Mouse (Mus musculus) forelimb bud, embryonic 11.5 days (tissue): Measurements from ENCODE around the gene Dmrta1.
"Not testable (repeated sequence)": the region's sequence is repeated elsewhere in the genome, so short reads cannot be mapped to it uniquely, and the experiment has no call there.

ENCODE experiments used
- DNase-seq: peaks from one replicate; pipeline ENCODE4 v3.0.0-alpha.2; 2012; ENCODE audit warnings: low read depth, low spot score

The Dmrta1 gene

DNA sequence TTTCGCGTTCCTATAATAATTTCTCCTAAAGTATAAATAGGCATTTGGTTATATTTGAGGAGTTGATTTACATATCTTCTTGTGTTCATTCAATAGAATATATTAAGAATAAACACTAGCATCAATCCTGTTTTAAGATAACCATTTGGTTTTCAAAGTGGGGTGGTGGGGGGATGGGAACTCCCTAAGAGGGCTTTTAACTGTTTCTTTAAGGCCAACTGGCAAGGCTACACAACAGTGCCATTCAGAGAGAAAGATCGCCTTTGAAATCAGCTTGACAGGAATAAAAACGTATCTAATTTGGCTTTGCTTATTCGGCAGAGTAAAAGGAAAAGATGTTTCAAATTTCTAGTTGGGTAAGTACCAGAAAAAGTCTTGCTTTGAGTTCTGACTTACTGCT lies at the start of gene Dmrta1:
Gene Dmrta1 (plus strand): TSS at position 242 of the 400 bp plus-strand sequence.
- DNase-seq = no peak

- no peak for DNase-seq
Measured at GRCm38 (mm10) chr4:89630374-89631079, 48.7 kb upstream of the Dmrta1 start.

DNA sequence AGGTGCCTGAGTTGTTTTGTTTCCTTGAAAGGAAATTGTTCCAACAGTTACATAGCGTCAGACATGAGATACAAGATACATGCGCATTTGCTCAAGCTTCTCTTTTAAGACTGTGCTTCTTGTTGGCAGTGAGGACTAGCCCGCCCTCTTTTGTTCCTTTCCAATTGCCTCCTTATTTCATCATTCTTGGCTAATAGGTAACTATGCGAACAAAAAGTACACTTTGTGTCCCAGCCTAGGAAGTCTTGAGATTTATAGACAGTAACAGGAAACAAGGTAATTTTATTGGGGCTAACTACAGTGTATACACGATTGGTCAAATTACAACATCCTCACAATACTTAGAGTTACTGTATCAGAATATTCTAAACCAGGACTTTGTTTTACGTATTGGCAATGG lies 47.7 kb upstream of the Dmrta1 start:
- no peak for DNase-seq

DNA sequence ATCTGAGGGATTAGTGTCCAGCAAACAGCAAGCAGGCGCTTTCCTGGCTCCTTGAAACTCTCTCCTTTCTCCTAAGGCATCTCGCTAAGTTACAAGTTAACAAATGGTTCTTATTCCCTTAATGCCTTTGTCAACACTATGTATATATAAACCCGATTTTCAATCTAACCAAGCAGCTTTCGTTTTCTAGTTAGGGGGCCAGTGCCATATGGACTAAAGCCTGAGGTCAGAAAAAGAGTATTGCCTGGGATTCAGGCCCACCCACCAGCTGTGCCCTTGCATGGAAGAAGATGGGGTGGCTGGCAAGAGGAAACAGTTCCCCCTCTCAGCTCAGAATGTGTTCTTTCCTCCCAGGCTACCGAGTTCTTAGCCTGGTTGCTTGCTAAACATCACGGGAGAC lies 40.6 kb upstream of the Dmrta1 start:
- no peak for DNase-seq

DNA sequence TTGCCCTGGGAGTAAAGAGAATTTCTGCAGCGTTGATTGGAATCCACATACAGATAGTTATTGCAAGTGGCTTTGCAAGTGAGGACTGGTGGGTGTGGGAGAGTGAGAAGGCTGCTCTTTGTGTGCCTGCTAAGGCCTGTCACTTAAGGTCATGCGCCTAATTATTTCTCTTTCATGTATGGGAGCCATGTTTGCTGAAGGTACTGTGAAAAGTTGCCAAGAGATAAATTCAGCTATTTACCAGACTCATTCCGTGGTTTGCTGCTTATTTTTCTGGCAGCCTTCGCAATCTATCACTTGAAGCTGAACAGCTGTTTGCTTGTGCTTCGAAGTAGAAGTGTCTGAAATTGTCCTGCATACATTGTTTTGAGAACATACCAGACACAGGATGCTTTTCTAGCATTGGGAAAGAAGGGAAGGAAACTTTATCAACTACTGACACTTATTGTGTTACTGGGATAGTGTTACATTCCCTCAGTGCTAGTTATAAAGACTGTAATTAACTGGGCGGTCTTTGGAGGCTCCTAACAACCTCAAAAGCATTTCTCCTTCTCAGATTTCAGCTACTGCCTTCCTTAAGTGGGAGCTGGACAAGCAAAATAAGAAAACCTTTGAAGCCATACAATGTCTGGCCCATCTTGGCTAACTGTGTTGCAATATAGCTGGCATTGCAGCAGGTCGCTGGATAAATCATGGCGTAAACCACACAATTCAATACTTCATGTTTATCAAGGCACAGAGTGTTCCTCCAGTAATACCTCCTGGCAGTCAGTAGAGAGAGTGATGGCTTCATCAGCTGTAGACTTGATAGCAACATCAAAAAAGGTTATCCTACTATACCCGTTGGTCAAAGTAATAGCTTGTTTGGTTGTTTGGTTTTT lies 34.8 kb upstream of the Dmrta1 start:
- peak; percentile 10 for DNase-seq

- DNase-seq = no peak
Measured at GRCm38 (mm10) chr4:89650352-89651311, 28.6 kb upstream of the Dmrta1 start.

GRCm38 (mm10) chr4:89651312-89651686 lies 27.9 kb upstream of the Dmrta1 start:
- DNase-seq = no peak

DNA sequence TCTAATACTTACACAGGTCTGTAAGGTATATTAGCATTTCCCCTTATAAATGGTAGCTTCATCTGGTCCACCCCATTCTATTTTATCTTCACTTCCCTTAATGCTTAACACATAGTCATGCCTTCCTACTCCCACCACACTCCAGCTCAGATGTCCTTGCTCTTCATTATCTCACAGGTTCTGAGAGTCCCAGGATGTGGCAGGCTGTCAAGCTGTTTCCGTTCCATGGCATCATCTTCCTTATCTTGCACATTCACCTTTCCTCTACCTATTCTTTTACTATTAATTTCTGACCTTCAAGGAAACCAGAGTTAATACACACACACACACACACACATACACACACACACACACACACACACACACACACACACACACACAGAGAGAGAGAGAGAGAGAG lies 27.5 kb upstream of the Dmrta1 start:
- DNase-seq = no peak

GRCm38 (mm10) chr4:89663406-89663805 lies 15.8 kb upstream of the Dmrta1 start:
- DNase-seq = no peak

GRCm38 (mm10) chr4:89674711-89675110 lies 4.5 kb upstream of the Dmrta1 start:
- DNase-seq = no peak

- DNase-seq = no peak
Measured at GRCm38 (mm10) chr4:89677903-89678302, 1.3 kb upstream of the Dmrta1 start.

DNA sequence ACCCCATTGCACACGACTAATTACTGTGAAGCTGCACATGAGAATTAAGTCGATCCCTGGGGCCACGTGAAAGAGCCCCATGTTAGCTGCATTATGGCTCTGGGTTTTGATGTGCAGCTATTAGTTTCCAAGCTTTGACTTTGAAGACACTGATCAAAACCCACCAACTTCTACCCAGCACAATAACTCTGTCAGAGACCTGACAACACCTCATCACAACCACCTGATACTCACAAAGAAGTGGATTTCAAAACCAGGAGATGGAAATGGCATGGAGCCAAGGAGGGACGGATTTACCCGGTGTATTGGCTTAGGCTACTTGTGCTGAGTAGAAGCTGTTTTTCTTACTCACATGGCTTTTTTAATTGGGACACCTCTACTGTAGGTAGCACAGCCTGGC lies 523 bp upstream of the Dmrta1 start:
- DNase-seq = peak; percentile 28

- peak; percentile 24 for DNase-seq
Measured at GRCm38 (mm10) chr4:89687961-89688803, 8.9 kb downstream of the Dmrta1 start.

DNA sequence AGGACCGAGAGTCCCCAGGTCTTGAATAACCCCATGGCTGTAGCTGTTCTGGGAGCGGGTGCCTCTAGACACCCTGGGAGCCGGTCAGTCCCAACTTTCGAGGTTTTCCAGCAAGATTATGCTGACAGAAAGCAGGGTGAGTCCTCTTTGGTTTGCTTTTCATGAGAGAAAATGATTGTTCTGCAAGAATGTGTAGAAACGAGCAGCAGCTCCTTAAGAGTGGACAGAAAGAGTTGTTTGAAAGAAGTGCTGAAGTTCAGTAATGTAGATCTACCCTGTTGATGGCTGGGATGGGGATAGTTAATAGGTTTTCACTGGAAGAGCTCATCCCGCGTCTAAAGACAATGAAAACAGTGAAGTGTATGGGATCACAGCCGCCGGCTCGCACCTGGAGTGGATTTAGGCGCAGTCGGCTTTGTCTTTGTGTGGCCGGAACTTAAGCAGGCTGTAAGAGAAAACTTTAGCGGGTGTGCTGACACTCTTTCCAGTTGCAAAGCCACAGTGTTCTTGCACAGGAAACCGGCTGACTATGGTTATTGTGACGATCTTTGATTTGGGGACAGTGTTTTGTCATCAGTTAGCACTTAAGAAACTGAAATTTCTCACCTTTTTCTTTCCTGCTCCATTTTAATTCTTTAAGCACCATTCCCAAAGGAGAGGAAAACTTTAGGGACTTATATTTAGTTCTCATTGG lies 9.7 kb downstream of the Dmrta1 start:
- DNase-seq = peak; percentile 39

DNA sequence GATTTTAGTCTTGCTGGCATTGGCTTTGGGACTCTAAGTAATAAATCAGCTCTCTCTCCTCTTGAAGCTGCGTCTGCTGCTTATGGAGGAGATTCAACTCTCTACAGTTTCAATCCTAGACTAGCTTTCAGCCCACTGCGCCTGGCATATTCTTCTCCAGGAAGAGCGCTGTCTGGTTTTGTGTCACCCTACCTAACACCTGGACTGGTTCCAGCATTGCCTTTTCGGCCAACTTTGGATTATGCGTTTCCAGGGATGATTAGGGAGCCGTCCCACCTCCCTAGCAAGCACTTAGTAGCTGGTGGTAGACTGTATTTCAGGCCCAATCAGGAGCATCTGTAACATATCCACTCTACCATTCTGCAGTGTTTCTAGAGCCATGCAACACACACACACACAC lies 12.7 kb downstream of the Dmrta1 start:
- no peak for DNase-seq

DNA sequence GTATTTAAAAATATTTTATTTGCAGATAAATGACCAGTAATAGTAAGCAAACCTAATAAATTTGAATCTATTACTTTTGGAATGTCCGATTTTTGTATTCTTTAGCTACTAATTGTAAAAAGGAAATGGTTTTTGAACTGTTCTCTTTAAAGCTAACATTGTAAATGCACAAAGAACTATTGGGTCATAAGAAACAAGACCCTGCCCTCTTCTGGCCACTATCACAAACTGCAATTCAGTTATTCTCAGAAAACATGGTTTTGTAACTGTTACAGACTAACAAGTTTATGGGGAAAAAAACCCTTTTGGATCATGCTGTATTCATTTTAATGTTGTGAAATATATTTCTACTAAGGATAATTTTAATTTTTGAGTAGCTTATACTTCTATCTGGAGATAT lies 13.5 kb downstream of the Dmrta1 start:
- DNase-seq = no peak

DNA sequence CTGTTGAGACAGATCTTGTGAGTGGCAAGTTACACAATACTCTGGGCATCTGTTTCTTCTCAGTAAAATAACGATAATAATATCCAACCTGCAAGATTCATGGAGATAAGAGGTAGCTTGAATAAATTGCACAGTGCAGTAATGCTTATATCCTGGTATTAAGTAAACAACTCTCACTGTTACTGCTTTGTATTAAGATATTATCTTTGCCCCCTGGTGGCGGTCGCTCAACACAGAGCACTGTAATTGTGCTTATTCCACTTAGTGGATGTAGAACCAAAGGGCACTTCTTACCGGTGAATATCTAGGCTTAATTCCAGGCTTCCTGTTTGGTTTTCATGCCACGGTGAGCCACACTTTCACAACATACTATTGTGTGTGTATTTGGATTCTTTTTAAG lies 16.4 kb downstream of the Dmrta1 start:
- no peak for DNase-seq

DNA sequence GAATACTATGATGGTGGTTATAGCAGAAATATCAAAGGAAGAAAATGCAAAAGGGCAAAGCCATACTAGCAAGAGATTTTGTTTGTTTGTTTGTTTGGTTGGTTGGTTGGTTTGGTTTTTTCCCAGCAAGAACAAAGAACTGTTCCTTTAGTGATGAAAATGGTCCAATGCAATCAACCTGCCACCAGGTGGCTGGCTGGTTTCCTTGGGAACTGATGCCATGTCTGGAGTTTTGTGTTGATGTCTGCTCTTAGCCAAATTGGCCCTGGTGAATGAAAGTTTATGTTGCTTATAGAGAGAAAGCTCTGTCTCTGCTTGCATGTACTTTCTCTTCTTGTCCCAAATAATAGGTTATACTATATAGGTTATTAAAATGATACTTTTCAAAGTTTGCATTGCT lies 18.7 kb downstream of the Dmrta1 start:
- no peak for DNase-seq

DNA sequence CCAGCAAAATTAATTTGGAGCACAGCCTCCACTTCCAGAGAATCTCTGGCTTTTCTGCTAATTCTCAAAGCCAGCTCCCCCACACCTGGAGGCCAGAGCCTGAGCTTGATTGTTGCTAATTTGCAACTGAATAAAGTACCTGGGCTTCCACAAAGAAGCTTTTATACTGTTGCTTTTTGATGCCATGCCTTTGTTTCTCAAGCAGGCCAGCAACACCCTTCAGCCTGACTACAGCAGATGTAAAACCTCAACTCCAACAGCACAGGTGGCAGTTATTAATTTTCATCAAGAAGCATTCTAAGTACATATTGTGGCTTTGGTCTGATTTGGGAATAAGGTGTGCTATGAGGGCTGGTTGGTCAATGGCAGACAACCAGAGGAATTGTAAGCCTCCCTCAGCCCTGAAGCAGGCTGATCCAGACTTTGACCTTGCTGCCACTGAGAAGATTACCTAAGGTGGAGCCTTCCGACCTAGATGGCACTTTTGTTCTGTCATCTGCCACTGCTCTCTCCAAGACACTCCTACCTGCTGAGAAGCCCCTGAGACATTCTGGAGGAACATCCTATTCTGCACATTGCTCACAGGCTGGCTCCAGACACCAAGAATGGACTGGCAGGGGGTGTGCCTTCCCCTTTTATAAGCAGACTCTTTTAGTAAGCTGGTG lies 44.4 kb downstream of the Dmrta1 start:
- DNase-seq = not testable (repeated sequence)
